Mouse (Mus musculus) bone marrow macrophage, adult 2 months (primary cell): Measurements from ENCODE around the gene Tmem184b.

Source experiments
- CTCF ChIP-seq: IDR thresholded peaks from 2 replicates; pipeline ENCODE4 v1.5.1; 2012; ENCODE audit warnings: low read depth, mild to moderate bottlenecking, low read length, moderate library complexity
- POLR2A ChIP-seq: IDR thresholded peaks from 2 replicates; pipeline ENCODE4 v1.6.1; 2012; ENCODE audit warnings: mild to moderate bottlenecking, low read depth, low read length, borderline replicate concordance

DNA sequence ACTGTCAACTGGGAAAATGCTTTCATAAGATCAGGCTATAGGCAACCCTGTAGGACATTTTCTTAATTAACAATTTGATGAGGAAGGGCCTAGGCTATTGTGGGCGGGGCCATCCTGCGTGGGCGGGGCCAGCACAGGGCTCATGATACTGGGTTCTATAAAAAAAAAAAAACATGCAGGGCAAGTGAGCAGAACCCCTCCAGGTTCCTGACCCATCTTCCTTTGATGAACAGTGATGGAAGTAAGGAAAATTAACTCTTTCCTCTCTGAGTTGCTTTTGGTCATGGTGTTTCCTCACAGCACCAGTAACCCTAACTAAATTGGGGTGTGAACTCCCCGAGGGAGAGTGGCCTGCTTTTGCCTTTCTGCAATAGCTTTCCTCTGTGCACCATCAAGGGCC is 25.2 kb upstream of the Tmem184b start:
- TF ChIP-seq CTCF (no peak), POLR2A (no peak)
